Mouse (Mus musculus) MEL (cell line): Measurements from ENCODE around the gene Gm5678. TPM values are rescaled to one million over a fixed set of nuclear protein-coding genes. Genes with fewer than 3 reads are reported as not detected.
A peak's percentile ranks its signal among the peaks of the same experiment; 100 is the strongest.
"Not testable (repeated sequence)": the region's sequence is repeated elsewhere in the genome, so short reads cannot be mapped to it uniquely, and the experiment has no call there.

Experiments used
- DNase-seq: peaks from one replicate; pipeline ENCODE4 v3.0.0; 2011; ENCODE audit warnings: low read depth, low spot score
- H3K27ac ChIP-seq: 2 replicates; pipeline ENCODE4 v1.5.1; 2012; ENCODE audit warnings: low read depth, mild to moderate bottlenecking, control low read depth, low read length, moderate library complexity; ENCODE audit not compliant: control insufficient read depth
- H3K27me3 ChIP-seq, 2 experiments: fragments of 150-350 bp in 1 of 2; sonication (generic) in 1 of 2; 2 replicates each; pipeline ENCODE4 v1.6.1; 2012; ENCODE audit warnings: low read length in 2 of 2, mild to moderate bottlenecking in 2 of 2, improper control_type of control experiment in 1 of 2, moderate library complexity in 1 of 2; ENCODE audit not compliant: insufficient read depth in 2 of 2, control insufficient read depth in 1 of 2
- H3K36me3 ChIP-seq, 2 experiments: 2 replicates each; pipeline ENCODE4 v1.6.1; 2012 to 2014; ENCODE audit warnings: low read length in 2 of 2, improper control_type of control experiment in 1 of 2, inconsistent platforms in 1 of 2, mild to moderate bottlenecking in 1 of 2; ENCODE audit not compliant: insufficient read depth in 2 of 2, control insufficient read depth in 1 of 2
- H3K4me1 ChIP-seq, 2 experiments: fragments of 150-350 bp in 1 of 2; sonication (generic) in 1 of 2; 2 replicates each; pipeline ENCODE4 v1.6.1; 2012; ENCODE audit warnings: low read length in 2 of 2, improper control_type of control experiment in 1 of 2, mild to moderate bottlenecking in 1 of 2; ENCODE audit not compliant: insufficient read depth in 2 of 2, control insufficient read depth in 1 of 2
- H3K4me3 ChIP-seq, 2 experiments: fragments of 150-350 bp in 1 of 2; sonication (generic) in 1 of 2; 2 replicates each; pipeline ENCODE4 v1.5.1; 2012; ENCODE audit warnings: low read depth in 2 of 2, low read length in 2 of 2, mild to moderate bottlenecking in 2 of 2, moderate library complexity in 2 of 2, control low read depth in 1 of 2, improper control_type of control experiment in 1 of 2; ENCODE audit not compliant: control insufficient read depth in 1 of 2, insufficient read depth in 1 of 2
- H3K79me2 ChIP-seq: 2 replicates; pipeline ENCODE4 v1.6.1; 2012; ENCODE audit warnings: mild to moderate bottlenecking, low read length, moderate library complexity; ENCODE audit not compliant: control insufficient read depth, poor library complexity, insufficient read depth
- H3K9ac ChIP-seq: 2 replicates; pipeline ENCODE4 v1.6.1; 2012; ENCODE audit warnings: low read depth, mild to moderate bottlenecking, control low read depth, low read length, moderate library complexity; ENCODE audit not compliant: control insufficient read depth, poor library complexity, severe bottlenecking
- H3K9me3 ChIP-seq: fragments of 150-350 bp; sonication (generic); replicated peaks from 2 replicates; pipeline ENCODE4 v1.6.1; 2012; ENCODE audit warnings: mild to moderate bottlenecking, low read length, improper control_type of control experiment, moderate library complexity; ENCODE audit not compliant: insufficient read depth
- CTCF ChIP-seq, 3 experiments: IDR thresholded peaks in 2 of 3; conservative IDR thresholded peaks in 1 of 3; 2 replicates each; pipeline ENCODE4 v1.5.1; 2011 to 2012; ENCODE audit warnings: low read length in 3 of 3, low read depth in 2 of 3, mild to moderate bottlenecking in 2 of 3, improper control_type of control experiment in 1 of 3, inconsistent platforms in 1 of 3, mixed read lengths in 1 of 3, moderate library complexity in 1 of 3; ENCODE audit not compliant: control insufficient read depth in 1 of 3, insufficient read depth in 1 of 3, poor library complexity in 1 of 3, severe bottlenecking in 1 of 3
- E2F4 ChIP-seq: IDR thresholded peaks from 2 replicates; pipeline ENCODE4 v1.6.1; 2011; ENCODE audit warnings: low read depth, low read length, improper control_type of control experiment, borderline replicate concordance
- GABPA ChIP-seq: IDR thresholded peaks from 2 replicates; pipeline ENCODE4 v1.6.1; 2012; ENCODE audit warnings: low read depth, mild to moderate bottlenecking, inconsistent platforms, low read length, improper control_type of control experiment, moderate library complexity
- GATA1 ChIP-seq: IDR thresholded peaks from 2 replicates; pipeline ENCODE4 v1.6.1; 2011; ENCODE audit warnings: low read depth, low read length, improper control_type of control experiment
- MAX ChIP-seq: IDR thresholded peaks from 2 replicates; pipeline ENCODE4 v1.6.1; 2011; ENCODE audit warnings: low read length, improper control_type of control experiment
- RAD21 ChIP-seq: IDR thresholded peaks from 2 replicates; pipeline ENCODE4 v1.6.1; 2011; ENCODE audit warnings: mild to moderate bottlenecking, low read depth, low read length, improper control_type of control experiment
- RCOR1 ChIP-seq: IDR thresholded peaks from 2 replicates; pipeline ENCODE4 v1.6.1; 2012; ENCODE audit warnings: low read depth, mild to moderate bottlenecking, inconsistent platforms, low read length, improper control_type of control experiment
- SMC3 ChIP-seq: IDR thresholded peaks from 2 replicates; pipeline ENCODE4 v1.6.1; 2011; ENCODE audit warnings: low read depth, low read length, improper control_type of control experiment
- TCF12 ChIP-seq: IDR thresholded peaks from 2 replicates; pipeline ENCODE4 v1.6.1; 2014; ENCODE audit warnings: low read depth, mild to moderate bottlenecking, inconsistent platforms, low read length, improper control_type of control experiment, moderate library complexity
- polyA plus RNA-seq, 2 experiments: library from polyadenylated mRNA; stranded (reverse) in 1 of 2; unstranded in 1 of 2; fragments of >175 nt in 1 of 2; fragments of >200 nt in 1 of 2; gene quantifications; 2 replicates each; pipeline versions ENCODE4 v1.2.1 to v1.2.4; 2012; ENCODE audit warnings: low replicate concordance in 2 of 2, low read depth in 1 of 2; ENCODE audit not compliant: insufficient read length in 2 of 2, insufficient read depth in 1 of 2, missing spikeins in 1 of 2
- total RNA-seq: library from RNA; depleted of rRNA; stranded (reverse); fragments of 300-350 nt; gene quantifications from 2 replicates; pipeline ENCODE4 v1.2.3, GENCODE M21; 2012

The Gm5678 gene
- total and polyA plus RNA-seq, 3 experiments = 4.6 TPM; not detected in 2

- TF ChIP-seq E2F4 (no peak), MAX (no peak)
- TF ChIP-seq, all 39 proteins: peak for 9
These were observed 12.6 kb upstream of the Gm5678 start (continued) for GRCm38 (mm10) chr16:93615118-93615870.

- H3K4me3 ChIP-seq, H3K9me3 ChIP-seq, H3K9ac ChIP-seq, DNase-seq, H3K27me3 ChIP-seq, H3K79me2 ChIP-seq, H3K4me1 ChIP-seq, H3K36me3 ChIP-seq, H3K27ac ChIP-seq: not testable (repeated sequence)
These were observed 4.1 kb upstream of the Gm5678 start for GRCm38 (mm10) chr16:93623759-93624158.

DNA sequence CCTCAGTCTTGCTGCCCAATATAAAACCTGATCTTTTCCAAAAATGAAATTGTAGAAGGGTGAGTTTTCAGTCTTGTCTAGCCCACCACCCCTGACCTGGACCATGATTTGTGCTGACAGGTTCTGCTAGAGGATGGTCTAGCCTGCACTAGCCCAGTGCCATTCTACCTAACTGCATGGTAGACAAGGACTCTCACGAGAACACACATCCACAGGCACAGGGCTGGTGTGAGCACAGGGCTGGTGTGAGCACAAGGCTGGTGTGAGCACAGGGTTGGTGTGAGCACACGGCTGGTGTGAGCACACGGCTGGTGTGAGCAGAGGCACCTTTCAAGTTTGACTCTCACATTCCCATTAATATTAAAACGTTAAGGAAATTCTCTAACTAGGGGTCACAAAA, 3.2 kb upstream of the Gm5678 start:
- no peak for DNase-seq
- no peaks in the 10 kb centered on the region for H3K79me2 ChIP-seq
- H3K27me3 ChIP-seq = no peaks in the 10 kb centered on the region; a peak in 1 of 4 replicates
- no peaks in the 10 kb centered on the region for H3K4me1 ChIP-seq
- no peaks in the 10 kb centered on the region for H3K36me3 ChIP-seq
- H3K9ac ChIP-seq = no peak overlapping the region
- H3K4me3 ChIP-seq = no peak overlapping the region
- TF ChIP-seq TCF12 (no peak), GABPA (no peak)
- TF ChIP-seq, all 39 proteins: peak for 0
- Histone ChIP-seq H3K27ac (no peak overlapping the region), H3K9me3 (no peaks in the 10 kb centered on the region)

DNA sequence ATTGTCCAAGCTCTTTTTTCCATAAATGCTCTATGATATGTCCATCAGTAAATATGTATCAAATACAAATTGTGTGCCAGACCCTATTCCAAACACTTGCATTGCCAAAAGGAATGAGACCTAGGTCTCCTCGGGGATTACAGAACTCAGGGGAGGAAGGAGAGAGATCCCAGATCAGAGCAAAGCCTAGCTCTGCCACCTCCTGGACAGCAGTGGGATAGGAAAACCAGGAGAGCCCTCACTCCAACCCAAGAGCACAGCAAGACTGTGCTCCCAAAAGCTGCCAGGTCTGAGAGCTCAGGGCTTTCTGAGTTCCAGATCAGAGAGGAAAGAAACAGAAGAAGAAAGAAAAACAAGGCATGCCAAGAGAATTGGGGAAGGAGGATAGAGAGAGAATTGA, 1.2 kb upstream of the Gm5678 start:
- H3K4me1 ChIP-seq = no peaks in the 10 kb centered on the region
- no peaks in the 10 kb centered on the region for H3K36me3 ChIP-seq
- no peak overlapping the region for H3K27ac ChIP-seq
- H3K27me3 ChIP-seq = no peaks in the 10 kb centered on the region; a peak in 1 of 4 replicates
- H3K79me2 ChIP-seq = no peaks in the 10 kb centered on the region
- DNase-seq = no peak
- 0 out of 2 replicates have a peak, but pooled peaks have one; percentile 13 for TF ChIP-seq SMC3
- TF ChIP-seq CTCF (IDR thresholded peaks at IDR 0.05 in 2 of 3, conservative IDR thresholded peaks at IDR 0.05 in 1 of 3; ENCODE audit: control insufficient read depth in 1 of 3, insufficient read depth in 1 of 3, low read depth in 2 of 3, low read length in 3 of 3, poor library complexity in 1 of 3, severe bottlenecking in 1 of 3) = peak in 2 of 3 experiments; percentile 20 to 32; a peak in 3 of 6 replicates
- TF ChIP-seq RAD21 = peak; percentile 15
- TF ChIP-seq RCOR1 = no peak
- no peak for TF ChIP-seq GATA1
- H3K4me3 ChIP-seq = no peak overlapping the region
- no peak overlapping the region for H3K9ac ChIP-seq
- H3K9me3 ChIP-seq = no peaks in the 10 kb centered on the region
